Mouse (Mus musculus) heart, adult 11 months (tissue): ENCODE data around the gene Fam107b.

Experiments used
- DNase-seq: peaks from one replicate; pipeline ENCODE4 v3.0.0; 2022

Gene Fam107b

DNA sequence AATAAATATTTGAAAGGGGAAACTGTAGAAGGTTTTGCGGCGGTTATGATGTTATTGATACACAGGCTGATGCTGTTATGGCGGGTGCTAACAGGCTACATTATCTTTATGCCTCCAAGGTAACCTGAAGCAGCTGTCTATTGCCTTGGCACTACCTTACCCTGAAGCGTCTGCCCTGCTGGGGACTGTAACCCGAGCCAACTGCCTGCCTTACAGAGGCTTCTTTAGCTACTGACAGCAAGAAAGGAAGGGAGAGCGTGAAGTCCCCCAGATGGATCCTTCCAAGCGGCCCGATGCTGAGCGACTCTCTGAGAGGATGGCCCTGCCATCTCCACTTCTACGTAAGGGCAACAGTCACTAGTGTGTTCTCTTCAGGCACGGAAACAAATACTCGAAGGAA lies at the start of gene Fam107b:
Fam107b (plus strand) TSS at position 303 of the 400 bp plus-strand sequence.
- no peak for DNase-seq

DNA sequence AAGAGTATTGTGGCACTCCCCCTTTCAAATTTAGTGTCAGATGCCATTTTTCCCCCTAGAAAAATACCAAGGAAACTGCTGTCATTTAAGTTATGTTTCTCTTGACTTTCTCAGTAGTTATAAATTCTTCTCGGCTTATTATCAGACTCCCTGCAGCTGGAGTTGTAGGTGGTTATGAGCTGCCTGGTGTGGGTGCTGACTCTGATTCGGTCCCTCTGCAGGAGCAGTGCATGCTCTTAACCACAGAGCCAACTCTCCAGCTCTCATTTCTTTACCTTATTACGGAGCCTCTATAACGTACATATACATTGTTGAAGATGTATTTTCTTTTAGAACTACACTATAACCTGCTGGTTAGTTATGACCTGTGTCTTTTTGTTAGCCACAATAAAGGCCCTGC lies 47.7 kb upstream of the Fam107b start:
- DNase-seq: no peak

DNA sequence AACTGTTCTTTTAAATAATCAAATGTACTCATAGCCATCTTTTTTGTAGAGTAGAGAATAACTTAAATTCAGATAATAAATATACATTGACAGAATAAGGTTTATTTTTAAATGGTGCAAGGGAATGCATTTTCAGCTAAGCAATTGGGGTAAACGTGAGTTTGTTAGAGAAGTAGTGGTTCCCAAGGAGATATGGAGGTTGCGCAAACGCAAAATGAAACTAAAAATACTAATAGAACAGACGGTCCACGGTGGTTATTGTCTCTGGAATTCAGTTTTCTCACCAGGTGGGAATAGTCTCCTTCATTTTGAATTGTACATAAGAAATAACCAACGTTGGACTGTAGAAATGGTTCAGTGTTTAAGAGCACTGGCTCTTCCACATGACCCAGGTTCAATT lies 44.0 kb upstream of the Fam107b start:
- DNase-seq: no peak

DNA sequence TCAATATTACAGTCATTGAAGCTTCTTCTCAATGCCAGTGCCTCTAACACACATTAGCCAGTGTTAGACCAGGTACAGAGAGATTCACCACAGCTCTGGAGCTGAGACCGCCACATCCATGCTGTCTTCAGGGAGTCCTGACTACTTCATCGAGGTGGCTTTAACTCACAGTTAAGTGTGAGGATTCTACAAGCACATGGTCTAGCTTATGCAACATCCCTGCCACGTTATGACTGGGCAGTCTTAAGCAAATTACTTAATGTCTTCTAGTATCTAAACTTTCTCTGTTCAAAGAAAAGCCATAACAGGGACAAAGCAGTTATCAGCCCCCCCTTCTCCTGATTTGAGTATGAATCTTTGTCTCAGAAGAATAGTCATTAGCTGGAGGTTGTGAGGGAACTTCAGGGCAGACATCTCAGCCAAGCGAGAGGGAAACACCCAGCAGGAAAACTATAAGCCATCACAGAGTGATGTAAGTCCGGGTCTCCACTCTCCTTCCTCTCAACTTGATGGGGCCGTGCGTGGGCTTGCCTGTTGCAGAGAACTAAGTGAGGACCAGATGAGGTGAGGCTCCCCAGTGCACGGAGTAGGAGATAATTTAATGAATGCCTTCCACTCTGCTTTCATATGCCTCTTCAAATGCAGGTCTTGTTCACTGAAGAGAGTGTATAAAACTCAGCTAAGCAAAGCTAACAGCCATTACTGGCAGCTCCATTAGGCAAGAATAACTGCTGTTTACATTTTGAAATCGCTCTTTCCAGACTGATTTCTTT lies 28.8 kb upstream of the Fam107b start:
- DNase-seq: no peak

DNA sequence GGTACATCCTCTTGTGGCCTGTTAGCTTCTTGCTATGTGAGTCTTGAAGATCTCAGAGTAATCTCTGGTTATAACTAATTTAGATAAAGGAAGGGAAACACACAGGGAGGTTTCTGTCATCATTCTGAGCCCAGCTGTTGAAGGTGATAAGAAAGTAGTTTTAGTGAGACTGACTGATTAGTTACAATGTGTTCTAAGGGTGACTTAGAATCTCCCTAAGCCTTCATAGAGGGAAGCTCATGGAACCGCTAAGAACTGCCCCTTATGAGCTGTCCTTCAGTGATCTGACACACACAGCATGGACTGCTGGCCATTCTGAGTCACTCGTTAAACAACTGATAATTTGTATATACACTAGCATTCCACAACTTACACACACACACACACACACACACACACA lies 24.2 kb upstream of the Fam107b start:
- DNase-seq: no peak

DNA sequence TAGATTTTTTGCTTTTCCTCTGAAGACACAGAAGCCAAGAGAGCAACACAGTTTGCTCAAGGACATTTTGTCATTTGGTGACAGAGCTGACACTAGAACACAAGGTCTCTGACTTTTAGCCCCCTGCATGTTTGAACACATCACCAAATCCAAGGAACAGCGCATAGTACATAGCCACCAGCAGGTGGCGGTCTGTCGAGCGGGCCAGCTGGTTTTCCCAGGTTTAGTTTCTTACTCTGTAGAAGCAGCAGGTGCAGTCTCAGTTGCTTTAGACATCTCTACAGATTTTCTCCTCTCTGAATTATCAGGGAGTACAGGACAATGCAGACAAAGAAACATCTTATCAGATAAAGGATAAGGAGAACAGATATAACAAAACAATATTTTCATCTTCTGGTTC lies 23.7 kb upstream of the Fam107b start:
- DNase-seq: no peak

- no peak for DNase-seq
Observed at GRCm38 (mm10) chr2:3570606-3571005, 318 bp downstream of the Fam107b start.

GRCm38 (mm10) chr2:3573883-3574282 lies 3.6 kb downstream of the Fam107b start:
- no peak for DNase-seq

DNA sequence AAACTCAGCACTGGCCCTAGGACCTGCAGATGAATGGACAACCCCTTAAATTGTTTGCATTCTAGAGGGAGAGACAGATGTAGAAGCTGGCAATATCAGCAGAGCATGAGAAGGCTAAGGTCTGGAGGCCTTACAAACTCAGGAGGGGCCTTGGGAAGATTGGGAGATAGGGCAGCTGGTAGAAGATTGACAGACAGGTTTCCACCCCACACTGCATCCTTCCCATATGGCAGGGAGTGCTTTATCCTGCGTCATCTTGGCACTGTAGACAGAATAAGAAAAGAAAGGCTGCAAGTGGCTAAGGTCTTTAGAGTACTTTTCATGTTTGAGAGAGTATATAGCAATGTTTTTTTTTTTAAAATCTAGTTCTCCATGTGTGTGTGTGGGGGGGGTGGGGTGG lies 4.9 kb downstream of the Fam107b start:
- no peak for DNase-seq

- no peak for DNase-seq
Observed at GRCm38 (mm10) chr2:3576346-3576745, 6.1 kb downstream of the Fam107b start.

DNA sequence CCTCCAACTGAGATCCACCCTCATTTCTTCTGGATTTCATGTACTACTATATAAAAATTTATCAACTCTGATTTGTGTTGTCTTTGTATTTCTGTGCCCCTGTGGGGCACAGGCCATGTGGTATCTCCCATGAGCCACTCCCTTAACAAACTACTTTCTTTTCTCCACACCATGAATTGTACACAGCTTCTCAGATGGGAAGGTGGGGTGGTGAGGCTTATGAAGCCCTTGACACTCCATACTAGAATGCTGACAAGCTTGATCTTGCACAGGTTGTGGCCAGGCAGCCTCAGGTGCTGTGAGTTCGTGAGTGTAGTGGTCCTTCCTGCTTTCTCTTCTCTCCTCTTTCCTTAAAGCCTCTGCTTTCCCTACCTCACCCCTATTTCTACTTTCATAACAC lies 6.9 kb downstream of the Fam107b start:
- no peak for DNase-seq

DNA sequence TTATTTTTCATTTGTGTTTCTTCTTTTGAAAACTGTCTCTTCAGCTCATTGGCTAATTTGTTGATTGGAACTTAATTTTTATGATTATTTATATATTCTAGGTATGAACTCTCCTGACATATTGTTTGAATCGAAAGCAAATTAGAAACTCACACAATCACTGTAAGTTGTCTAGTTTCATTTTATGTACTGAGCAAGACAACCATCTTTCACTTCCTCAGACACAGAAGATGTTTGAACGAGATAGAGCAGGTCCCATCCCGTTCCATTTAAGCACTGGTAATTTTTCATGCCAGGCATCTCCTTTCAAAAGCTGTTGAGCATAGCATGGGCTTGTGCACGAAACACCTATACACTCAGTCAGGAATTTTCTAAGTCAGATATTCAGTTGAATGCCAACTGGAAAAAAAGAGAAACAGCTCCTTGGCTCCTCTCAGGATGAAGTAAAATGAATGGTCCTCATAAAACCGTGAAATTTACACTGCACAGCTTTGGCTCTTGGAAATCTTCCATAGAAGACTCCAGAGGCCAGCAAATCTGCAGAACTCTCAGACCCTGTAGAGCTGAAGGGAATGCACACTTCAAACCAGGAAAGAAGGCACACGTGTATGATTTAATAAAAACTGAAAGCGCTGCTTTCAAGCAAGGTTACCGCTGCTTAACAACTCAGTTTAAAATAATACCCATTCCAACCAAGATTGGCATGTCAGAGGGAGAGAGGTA lies 8.1 kb downstream of the Fam107b start:
- DNase-seq: no peak

DNA sequence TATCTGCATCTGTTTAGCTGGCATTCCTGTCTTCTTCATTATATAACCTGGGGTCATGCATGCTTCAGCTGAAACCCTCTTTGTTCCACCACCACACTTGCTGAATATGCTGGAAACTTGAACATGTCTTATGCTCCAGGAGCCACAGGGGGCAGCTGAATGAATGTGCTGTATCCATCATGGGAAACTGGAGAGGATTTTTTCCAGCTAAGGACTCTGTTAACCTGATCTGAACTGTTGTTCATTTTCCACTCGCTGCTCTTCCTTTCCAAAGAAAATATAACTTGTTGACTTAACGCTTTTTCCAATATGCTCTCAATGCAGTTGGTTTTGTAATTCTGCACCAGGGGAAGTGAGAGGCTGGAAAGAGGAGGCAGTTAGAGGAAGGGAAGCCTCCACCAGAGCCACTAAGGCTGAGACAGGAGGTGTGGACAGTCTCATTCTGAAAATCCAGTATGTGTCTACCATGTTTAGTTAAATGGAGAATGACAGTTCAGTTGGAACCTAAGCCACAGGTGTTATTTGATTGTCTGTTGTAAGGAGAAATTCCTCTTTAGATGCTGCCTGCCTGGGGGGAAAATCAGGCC lies 9.1 kb downstream of the Fam107b start:
- no peak for DNase-seq

DNA sequence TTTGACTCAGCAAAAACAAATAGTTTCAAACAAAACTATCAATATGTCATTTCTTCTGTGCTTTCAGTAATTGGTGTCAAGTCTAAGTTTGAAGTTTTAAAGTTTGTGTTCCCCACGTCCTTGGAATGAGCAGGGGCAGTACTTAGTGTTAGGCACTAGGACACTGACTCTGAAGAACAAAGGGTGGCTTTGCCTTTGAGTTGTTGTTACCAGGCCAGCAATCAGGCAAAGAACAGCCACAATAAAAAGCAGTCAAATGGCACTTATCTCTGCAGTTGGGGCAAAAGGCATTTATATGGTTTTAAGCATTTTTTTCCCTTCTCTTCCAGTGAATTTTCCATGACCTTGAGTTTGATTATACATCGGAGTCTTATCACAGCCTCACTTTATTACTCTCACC lies 12.5 kb downstream of the Fam107b start:
- DNase-seq: no peak

DNA sequence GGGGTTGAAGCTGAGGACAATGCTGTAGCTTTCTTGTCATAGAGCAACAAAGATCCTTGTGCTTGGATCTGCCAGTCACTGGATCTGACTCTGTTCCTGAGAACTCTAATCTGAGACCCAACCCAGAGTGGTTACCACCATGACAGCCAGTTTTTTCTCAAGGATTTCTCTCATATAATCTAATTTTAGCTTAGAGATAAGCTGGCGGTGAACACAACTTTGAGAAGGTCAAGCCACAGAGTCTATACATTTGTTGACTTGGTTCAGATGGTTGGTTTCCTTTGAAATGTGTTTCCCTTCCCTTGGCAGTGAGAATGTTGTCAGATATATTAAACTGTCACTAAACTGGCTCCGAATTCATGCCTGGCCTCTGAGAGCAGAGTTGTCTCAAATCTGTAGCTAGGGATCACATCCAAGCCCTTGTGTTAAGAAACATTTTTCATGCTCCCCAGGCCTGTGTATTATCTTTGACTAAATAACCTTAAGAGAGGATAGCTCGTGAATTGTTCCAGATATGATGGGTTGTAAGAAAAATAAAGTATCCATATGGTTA lies 15.0 kb downstream of the Fam107b start:
- DNase-seq: no peak

DNA sequence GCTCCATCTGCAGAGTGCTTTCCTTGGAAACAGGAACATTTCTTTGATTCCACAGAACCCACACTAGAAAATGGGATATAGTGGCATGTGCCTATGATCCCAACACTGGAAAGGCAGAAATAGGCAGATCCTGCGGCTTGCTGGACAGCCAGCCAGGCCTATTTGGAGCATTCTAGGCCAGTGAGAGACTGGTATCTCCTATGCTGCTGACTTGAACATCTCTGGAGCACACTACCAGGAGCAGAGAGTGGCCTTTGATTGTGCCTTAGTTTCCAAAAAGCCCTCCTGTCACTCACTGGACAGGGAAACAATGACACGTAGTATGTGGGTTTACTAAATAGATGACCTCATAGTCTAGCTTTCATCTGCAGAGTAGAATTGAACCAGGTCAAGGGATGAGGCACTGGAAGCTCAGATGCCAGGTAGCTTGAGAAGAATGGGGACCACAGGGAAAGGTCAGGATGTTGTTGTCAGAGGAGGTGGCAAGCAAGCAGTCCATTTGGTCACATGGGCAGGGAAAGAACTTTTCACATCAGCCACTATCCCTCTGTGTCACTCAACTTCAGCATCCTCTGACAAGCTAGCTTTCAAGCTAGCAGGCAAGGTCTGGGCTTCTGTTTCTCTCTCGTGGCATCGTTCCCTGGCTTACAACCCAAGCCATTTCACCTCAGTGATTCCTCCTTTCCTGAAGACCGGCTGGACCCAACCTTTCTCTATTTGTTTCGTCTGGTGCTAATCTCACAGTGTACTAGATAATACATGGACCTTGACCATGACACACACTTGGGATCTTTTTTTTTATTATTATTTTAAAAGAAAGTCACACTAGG lies 20.0 kb downstream of the Fam107b start:
- DNase-seq: no peak

DNA sequence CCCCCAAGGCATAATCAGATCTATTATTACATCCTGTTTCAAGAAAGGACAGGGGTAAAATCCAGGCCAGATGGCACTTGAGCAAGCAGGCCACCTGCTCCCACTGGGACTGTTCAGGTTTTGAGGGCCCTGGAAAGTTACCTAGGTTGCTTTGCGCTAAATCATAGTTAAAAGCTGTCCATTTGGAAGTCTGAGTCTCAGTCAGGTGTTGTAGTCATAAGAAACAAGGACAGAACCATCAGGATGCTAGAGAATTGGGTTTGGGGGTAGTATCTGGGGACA lies 20.6 kb downstream of the Fam107b start:
- DNase-seq: peak; percentile 54

DNA sequence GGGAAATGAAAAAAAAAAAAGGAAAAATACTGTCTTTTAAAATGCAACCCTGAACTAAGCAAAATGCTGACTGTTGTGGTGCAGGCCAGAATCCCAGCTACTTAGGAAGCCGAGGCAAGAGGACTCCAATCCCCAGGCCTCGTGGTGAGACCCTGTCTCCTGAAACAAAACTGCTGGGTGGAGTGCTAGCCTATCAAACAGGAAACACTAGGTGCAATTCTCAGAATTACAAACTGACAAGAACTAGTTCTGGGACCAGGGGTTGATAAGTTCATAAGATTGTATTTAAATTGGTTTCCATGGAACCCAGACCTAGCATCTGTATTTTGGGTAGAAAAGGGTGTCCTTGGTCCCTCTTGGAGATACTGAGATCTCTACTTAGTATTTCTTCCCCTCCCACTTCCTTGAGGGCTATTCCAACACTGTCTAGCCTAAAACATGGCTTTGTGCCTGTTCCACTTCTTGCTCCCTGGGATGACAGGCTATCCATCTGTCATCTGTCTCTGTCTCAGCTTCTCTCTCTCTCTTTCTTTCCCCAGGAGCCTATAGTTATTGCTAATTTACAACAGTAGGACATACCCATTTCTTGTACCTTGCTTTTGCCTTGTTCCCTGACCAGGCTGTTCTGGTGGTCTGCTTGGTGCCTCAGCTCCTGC lies 24.5 kb downstream of the Fam107b start:
- no peak for DNase-seq

- DNase-seq: peak; percentile 68
Observed at GRCm38 (mm10) chr2:3600421-3600820, 30.1 kb downstream of the Fam107b start.

- DNase-seq: peak; percentile 9
Observed at GRCm38 (mm10) chr2:3602599-3602998, 32.3 kb downstream of the Fam107b start.

DNA sequence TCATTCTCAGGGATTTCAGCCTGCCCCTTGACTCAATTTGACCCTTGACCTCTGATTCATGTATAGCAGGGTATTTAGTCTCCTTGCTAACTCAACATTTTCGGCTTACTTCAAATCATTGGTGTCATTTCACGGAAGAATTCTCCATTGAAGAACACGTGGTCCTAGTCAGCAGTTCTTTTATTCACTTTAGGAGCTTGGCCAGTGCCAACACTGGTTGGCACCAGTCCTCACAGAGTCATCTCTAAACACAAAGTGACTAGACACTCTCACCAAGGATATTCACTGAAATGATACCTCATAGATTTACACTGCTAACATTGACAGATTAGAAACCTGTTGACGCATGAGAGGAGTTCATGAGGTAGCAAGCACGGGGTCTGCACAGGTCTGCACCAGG lies 32.9 kb downstream of the Fam107b start:
- peak; percentile 58 for DNase-seq
